Mouse (Mus musculus) small intestine, adult 2 months (tissue): ENCODE measurements at regions not wholly inside any gene's neighbourhood (a gene's known extent, or its start where the extent isn't known, plus 50 kb on each side); places are given as distances from the start of the nearest gene placed in this dataset.

Experiments
- CTCF ChIP-seq: fragments of 200-500 bp; IDR thresholded peaks from 2 replicates; pipeline ENCODE4 v1.5.1; 2012; ENCODE audit warnings: low read depth, mild to moderate bottlenecking, control low read depth, inconsistent platforms, low read length, moderate library complexity, mixed read lengths; ENCODE audit not compliant: insufficient replicate concordance, insufficient read length; ENCODE audit errors: extremely low read depth
- POLR2A ChIP-seq: fragments of 200-500 bp; IDR thresholded peaks from 2 replicates; pipeline ENCODE4 v1.6.1; 2012; ENCODE audit warnings: low read depth, mild to moderate bottlenecking, control low read depth, inconsistent platforms, low read length, moderate library complexity

- no peak for TF ChIP-seq CTCF
- no peak for TF ChIP-seq POLR2A
Measured at GRCm38 (mm10) chr6:49586553-49586952, 191.1 kb downstream of the Stk31 start.
